Mouse (Mus musculus) neural tube, embryonic 15.5 days (tissue): Measurements from ENCODE around the gene Zfp111. TPM values are rescaled to one million over a fixed set of nuclear protein-coding genes. Genes with fewer than 3 reads are reported as not detected.

Experiments used
- ATAC-seq: fragments of 200-750 bp; cut with Nextera tagmentation; 2 replicates; pipeline ENCODE4 v1.8.0; 2017; ENCODE audit warnings: mild to moderate bottlenecking, moderate TSS enrichment, moderate library complexity; ENCODE audit not compliant: low FRiP score
- H3K27ac ChIP-seq: fragments of 300-500 bp; sonication (generic); replicated peaks from 2 replicates; pipeline ENCODE4 v1.5.1; 2015; ENCODE audit warnings: mild to moderate bottlenecking, inconsistent platforms
- H3K27me3 ChIP-seq: fragments of 300-500 bp; sonication (generic); replicated peaks from 2 replicates; pipeline ENCODE4 v1.6.1; 2015; ENCODE audit warnings: inconsistent platforms
- H3K36me3 ChIP-seq: fragments of 300-500 bp; sonication (generic); 2 replicates; pipeline ENCODE4 v1.6.1; 2015; ENCODE audit warnings: inconsistent platforms
- H3K4me1 ChIP-seq: fragments of 300-500 bp; sonication (generic); 2 replicates; pipeline ENCODE4 v1.6.1; 2015; ENCODE audit warnings: inconsistent platforms
- H3K4me2 ChIP-seq: fragments of 300-500 bp; sonication (generic); 2 replicates; pipeline ENCODE4 v1.6.1; 2015; ENCODE audit warnings: inconsistent platforms, mild to moderate bottlenecking, moderate library complexity
- H3K4me3 ChIP-seq: fragments of 300-500 bp; sonication (generic); replicated peaks from 2 replicates; pipeline ENCODE4 v1.5.1; 2015; ENCODE audit warnings: mild to moderate bottlenecking, inconsistent platforms
- H3K9ac ChIP-seq: fragments of 300-500 bp; sonication (generic); replicated peaks from 2 replicates; pipeline ENCODE4 v1.6.1; 2015; ENCODE audit warnings: mild to moderate bottlenecking, inconsistent platforms
- H3K9me3 ChIP-seq: fragments of 300-500 bp; sonication (generic); replicated peaks from 2 replicates; pipeline ENCODE4 v1.6.1; 2016; ENCODE audit warnings: inconsistent platforms
- WGBS: fragments of 180-500 bp; shearing (Covaris S2); methylation state at CpG from one replicate; pipeline ENCODE4 v1.1.7; 2015; ENCODE audit warnings: mixed read lengths; 5-methylcytosine and 5-hydroxymethylcytosine counted together
- polyA plus RNA-seq: library from polyadenylated mRNA; unstranded; fragments of >200 nt; fragmentation: Nextera tagmentation; extraction: Ambion mirVana; gene quantifications from 2 replicates; pipeline ENCODE4 v1.2.1, GENCODE M21; 2015

Gene Zfp111
- polyA plus RNA-seq = 5.1 and 5.9 TPM in 2 replicates

DNA sequence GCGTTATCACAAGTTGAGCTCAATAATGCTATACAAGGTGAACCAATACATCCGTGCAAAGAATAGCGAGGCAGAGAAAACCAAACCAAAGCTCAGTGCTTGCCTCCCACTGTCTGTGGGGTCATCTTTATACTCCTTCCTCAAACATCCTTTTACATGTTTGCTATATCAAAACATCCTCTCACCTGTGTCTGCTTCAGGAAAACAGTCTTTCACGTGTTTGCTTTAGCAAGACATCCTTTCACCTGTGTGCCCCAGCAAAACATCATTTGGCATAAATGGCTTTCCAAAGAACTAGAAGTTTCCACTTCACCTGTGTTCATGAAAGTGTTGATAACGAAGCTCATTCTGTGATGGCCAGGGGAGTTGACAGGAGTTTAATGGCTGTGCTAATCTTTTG, at the start of gene Zfp111:
TSS of gene Zfp111 (minus strand) at position 101 of the 400 bp plus-strand sequence.
- Histone ChIP-seq H3K9ac (no peak within 1 kb of the TSS), H3K4me2 (no peak within 1 kb of the TSS), H3K4me1 (peaks cover 14% of the 10 kb centered on the region), H3K27me3 (no peaks in the 10 kb centered on the region), H3K9me3 (peaks cover 3% of the 10 kb centered on the region; the same call in 1 of the 2 replicates), H3K27ac (no peak within 1 kb of the TSS), H3K36me3 (no peaks in the 10 kb centered on the region), H3K4me3 (no peak within 1 kb of the TSS)
- ATAC-seq = no peak
- WGBS = 83% methylated on average over 5 of the region's 5 CpGs

DNA sequence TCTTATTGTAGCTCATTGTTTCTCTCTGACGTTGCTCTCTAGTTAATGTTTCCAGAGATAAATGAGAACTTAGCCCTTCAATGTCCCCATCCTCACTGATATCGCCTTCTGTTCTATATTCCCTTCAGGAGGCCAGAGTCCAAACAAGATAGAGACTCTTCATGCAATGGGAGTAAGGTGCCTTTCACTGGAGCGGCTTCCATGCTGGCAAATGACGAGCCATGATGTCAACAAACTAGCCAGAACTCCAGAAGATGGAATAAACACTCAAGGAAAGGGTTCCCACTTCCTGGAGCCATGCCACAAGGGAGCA, 48.7 kb upstream of the Zfp111 start:
- Histone ChIP-seq H3K9ac (no peak overlapping the region), H3K27me3 (no peaks in the 10 kb centered on the region), H3K27ac (no peak overlapping the region), H3K4me3 (no peak overlapping the region), H3K4me1 (peaks cover 21% of the 10 kb centered on the region), H3K4me2 (no peak overlapping the region), H3K9me3 (no peaks in the 10 kb centered on the region), H3K36me3 (peaks cover 30% of the 10 kb centered on the region)
- WGBS = 94% methylated on average over 4 of the region's 4 CpGs
- no peak for ATAC-seq

DNA sequence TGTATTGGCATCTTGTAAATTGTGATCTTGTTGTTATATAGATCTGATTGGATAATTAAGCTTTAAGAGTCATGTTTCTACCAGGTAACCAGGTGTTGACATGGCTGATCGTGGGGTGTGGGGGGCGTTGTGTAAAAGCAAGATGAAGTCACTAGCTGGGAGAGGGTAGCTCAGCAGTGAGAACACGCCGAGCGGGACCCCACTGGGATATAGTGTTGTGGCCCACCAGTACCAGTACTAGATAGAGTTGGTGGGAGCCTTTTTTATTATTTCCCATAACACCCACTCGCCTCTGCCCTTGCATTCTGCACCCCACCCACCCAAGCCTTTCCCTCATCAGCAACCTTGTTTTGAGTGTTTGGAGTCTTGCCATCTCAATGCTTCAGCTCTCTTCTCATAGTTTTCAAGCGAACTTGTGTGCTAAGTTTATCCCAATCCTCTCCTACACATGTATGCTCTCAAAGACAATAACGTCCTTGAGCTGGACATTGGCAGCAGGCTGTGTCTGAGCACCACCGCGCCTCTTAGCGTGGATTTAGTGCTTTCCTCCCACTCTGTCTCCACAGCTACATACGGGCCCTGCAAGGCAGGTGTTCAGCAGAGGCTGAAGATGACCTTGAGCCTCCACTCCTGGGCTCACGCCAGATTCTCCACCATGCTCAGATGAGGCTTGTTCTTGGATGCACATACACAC, 48.2 kb upstream of the Zfp111 start:
- no peak overlapping the region for H3K27ac ChIP-seq
- ATAC-seq = no peak
- WGBS = 90% methylated on average over 13 of the region's 13 CpGs
- no peaks in the 10 kb centered on the region for H3K27me3 ChIP-seq
- H3K4me3 ChIP-seq = no peak overlapping the region
- H3K9me3 ChIP-seq = no peaks in the 10 kb centered on the region
- H3K9ac ChIP-seq = no peak overlapping the region
- no peak overlapping the region for H3K4me2 ChIP-seq
- peaks cover 25% of the 10 kb centered on the region for H3K4me1 ChIP-seq
- H3K36me3 ChIP-seq = peaks cover 30% of the 10 kb centered on the region

DNA sequence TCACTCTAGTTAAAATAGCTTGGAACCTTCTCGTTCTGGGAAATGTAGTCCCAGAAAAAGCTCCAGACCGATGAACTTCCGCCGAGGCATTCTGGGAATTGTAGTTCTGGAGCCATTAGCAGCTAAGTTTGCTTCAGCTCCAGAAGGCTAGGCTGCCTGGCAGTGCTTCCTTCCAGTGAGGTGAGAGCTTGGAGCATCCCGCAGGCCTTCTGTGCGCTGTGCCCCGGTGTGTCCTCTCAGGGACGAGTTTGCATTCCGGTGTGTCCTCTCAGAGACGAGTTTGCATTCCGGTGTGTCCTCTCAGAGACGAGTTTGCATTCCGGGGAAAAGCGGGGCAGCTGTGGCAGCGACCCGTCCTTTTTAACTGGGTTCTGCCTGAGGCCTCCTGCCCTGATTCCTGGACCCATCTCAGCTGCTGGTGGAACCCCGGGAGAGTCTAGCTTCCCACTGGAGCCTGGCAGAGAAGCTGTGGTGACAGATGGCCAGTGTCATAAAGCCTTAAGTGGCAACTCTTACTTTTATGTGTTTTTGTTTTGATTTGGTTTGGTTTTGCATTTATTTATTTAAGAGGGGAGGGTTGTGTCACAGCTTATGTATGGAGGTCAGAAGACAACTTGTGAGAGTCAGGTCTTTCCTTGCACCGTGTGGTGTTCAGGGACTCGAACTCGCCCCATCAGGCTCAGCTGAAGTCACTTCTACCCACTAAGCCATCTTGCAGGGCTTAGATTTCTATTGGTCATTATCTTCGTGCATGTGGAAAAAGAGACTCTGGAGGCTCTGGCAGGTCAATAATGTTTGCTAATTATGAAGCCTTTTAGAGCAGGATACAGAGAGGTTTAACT, 43.6 kb upstream of the Zfp111 start, which contains the start of gene Zfp108:
TSS of gene Zfp108 (plus strand) at position 162 of the 842 bp plus-strand sequence.
- peak; percentile 94 for ATAC-seq
- H3K27me3 ChIP-seq = no peaks in the 10 kb centered on the region
- peak within 1 kb of the TSS; percentile 75 for H3K27ac ChIP-seq
- H3K9me3 ChIP-seq = no peaks in the 10 kb centered on the region
- peaks cover 31% of the 10 kb centered on the region for H3K4me1 ChIP-seq
- H3K9ac ChIP-seq = peak within 1 kb of the TSS; percentile 50
- WGBS = 19% methylated on average over 21 of the region's 21 CpGs
- peak within 1 kb of the TSS; percentile 73 for H3K4me2 ChIP-seq
- peaks cover 4% of the 10 kb centered on the region for H3K36me3 ChIP-seq
- H3K4me3 ChIP-seq = peak within 1 kb of the TSS; percentile 60

DNA sequence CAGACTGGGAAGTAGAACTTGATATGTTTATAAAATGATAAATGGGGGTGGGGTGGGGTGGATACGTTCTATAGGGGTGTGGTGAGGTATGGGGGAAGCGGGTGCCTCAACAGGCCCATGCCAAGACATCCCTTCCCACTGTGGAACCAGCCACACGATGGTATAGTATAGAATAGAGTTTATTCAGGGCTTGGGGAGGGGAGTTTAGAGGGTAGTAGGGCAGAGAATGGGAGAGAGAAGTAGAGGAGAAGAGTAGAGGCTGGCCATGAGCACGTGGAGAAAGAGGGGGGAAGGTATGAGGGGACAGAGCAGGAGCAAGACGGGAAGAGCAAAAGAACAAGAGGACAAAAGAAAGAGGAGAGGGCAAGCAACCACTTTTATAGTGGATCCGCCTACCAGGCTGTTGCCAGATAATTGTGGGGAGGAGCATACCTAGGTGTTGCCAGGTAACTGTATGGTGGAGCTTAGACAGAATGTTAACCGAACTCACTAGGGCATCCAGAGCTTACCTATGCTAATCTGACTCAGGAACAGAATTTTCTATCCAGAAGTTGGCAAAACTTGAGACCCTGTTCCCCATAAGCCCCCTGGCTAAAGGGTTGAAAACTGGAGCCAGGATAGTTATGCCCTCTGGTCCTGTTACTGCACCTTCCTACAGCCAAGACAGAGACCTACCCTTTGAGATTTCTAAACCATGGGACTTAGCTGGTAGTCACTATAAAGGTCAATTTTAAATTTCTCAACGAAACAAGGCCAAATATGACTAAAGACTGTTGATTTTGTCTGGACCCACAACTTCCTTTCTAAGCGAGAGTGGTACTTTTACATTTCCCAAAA, 42.8 kb upstream of the Zfp111 start:
- no peaks in the 10 kb centered on the region for H3K9me3 ChIP-seq
- ATAC-seq = peak; percentile 74
- no peaks in the 10 kb centered on the region for H3K27me3 ChIP-seq
- H3K4me1 ChIP-seq = peaks cover 31% of the 10 kb centered on the region
- no peak overlapping the region; the same call in 1 of the 2 replicates for H3K27ac ChIP-seq
- 60% methylated on average over 9 of the region's 9 CpGs for WGBS
- peak overlapping the region; percentile 73 for H3K4me2 ChIP-seq
- H3K9ac ChIP-seq = no peak overlapping the region
- H3K36me3 ChIP-seq = no peaks in the 10 kb centered on the region
- H3K4me3 ChIP-seq = peak overlapping the region; percentile 60

DNA sequence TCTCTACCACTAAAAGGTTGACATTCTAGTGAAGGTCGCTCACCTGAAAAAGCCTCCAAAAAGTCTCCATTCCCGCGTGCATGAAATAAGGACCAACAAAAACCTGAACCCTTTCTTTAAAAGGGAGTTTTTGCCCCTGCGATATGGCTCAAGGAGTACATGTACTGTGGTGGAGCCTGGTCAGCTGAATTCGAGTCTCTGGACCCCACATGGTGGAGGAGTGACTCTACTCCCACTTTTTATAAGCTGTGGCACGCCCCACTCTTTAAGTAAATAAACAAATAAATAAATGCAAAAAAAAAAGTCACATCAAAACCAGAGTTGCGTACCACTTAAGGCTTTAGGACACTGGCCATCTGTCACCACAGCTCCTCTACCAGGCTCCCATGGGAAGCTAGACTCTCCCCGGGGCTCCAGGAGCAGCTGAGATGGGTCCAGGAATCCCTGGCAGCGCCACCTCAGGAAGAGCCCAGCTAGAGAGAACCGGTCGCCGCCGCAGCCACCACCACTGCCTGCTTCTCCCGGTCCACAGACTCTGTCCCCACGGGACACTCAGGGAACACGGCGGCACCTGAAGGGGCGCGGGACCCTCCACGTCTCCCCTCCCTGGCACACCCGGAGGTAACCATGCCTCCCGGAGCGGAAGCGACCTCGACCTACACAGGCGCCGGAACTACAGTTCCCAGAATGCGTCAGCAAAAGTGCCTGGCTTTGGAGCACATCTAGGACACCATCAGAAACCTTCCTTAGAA, 26.0 kb upstream of the Zfp111 start, which contains the start of gene Zfp109:
TSS of gene Zfp109 (minus strand) at position 521 of the 752 bp plus-strand sequence.
- Histone ChIP-seq H3K4me3 (peak within 1 kb of the TSS; percentile 75), H3K4me1 (peaks cover 16% of the 10 kb centered on the region), H3K9ac (peak within 1 kb of the TSS; percentile 68), H3K27ac (peak within 1 kb of the TSS; percentile 49; the same call in 1 of the 2 replicates), H3K9me3 (no peaks in the 10 kb centered on the region), H3K4me2 (peak within 1 kb of the TSS; percentile 74), H3K36me3 (peaks cover 9% of the 10 kb centered on the region; the same call in 1 of the 2 replicates), H3K27me3 (0 out of 2 replicates have a peak, but pooled peaks cover 3% of the 10 kb centered on the region)
- WGBS = 7% methylated on average over 28 of the region's 28 CpGs
- peak; percentile 93 for ATAC-seq

DNA sequence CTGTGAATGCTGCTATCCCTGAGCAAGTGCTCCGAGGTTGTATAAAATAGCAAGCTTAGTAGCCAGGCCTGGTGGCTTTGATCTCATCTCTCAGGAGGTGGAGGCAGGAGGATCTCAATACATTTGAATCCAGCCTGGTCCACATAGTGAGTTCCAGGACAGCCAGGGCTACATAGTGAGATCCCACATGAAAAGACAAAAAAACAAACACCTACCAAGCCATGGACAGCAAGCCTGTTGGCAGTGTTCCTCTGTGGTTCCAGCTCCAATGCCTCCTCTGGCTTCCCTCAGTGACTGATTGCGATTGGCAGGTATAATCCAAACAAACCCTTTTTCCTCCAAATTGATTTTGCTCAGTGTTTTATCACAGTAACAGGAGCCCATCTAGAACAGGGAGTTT, 947 bp downstream of the Zfp111 start:
- Histone ChIP-seq H3K4me3 (no peak overlapping the region), H3K27me3 (no peaks in the 10 kb centered on the region), H3K9me3 (no peaks in the 10 kb centered on the region), H3K4me2 (no peak overlapping the region), H3K27ac (no peak overlapping the region), H3K4me1 (peaks cover 14% of the 10 kb centered on the region), H3K9ac (no peak overlapping the region), H3K36me3 (peaks cover 6% of the 10 kb centered on the region)
- ATAC-seq = no peak
- WGBS = 88% methylated on average over 2 of the region's 2 CpGs

DNA sequence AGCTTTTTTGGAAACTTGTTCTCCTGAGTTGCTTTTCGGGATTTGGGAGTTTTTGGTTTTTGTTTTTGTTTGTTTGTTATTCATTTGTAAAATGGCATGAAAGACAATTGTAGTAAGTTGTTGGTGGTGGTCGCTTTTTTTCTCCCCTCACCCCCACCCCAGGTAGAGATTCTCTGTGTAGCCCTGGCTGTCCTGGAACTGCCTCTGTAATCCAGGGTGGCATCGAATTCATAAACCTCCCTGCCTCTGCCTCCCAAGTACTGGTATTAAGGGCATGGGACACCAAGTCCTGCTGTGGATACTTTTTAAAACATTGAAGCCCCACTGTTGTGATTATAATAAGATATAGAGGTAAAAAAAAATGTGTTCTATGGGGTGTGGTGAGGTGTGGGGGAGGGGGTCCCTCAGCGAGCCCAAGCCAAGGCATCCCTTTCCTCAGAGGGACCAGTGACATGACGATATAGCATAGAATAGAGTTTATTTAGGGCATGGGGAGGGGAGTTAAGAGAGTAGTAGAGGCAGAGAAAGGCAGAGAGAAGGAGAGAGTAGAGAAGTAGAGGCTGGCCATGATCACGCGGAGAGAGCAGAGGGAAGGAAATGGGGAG, 2.9 kb downstream of the Zfp111 start:
- no peaks in the 10 kb centered on the region for H3K9me3 ChIP-seq
- 57% methylated on average over 7 of the region's 7 CpGs for WGBS

DNA sequence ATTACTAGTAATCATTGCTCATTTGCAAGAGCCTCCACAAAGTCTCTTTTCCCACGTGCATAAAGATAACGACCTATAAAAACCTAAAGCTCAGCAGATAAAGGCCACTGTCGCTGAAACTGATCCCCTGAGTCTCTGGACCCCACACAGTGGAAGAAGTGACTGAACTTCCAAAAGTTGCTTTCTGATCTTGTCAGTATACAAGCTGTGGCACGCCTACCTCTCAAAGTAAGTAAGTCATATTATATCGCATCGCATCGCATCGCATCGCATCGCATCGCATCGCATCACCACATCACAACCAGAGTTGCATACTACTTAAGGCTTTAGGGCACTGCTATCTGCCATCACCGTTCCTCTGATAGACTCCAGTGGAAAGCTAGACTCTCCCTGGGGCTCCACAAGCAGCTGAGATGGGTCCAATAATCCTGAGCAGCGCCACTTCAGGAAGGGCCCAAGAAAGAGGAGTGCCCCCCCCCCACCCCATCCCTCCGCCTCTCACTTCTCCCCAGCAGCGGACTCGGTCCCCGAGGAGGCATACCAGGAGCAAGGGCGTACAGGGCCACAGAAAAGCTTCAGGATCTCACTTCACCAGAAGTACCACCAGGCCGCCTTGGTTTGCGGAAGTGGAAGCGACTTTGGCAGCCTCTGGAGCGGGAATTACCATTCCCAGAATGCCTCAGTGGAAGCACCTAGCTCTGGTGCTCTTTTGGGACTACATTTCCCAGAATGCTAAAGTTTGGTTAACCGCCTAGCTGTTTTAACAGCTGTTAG, 3.6 kb downstream of the Zfp111 start:
- Histone ChIP-seq H3K4me3 (peak overlapping the region; percentile 64), H3K4me1 (peaks cover 14% of the 10 kb centered on the region), H3K9ac (peak overlapping the region; percentile 76), H3K4me2 (peak overlapping the region; percentile 72), H3K9me3 (no peaks in the 10 kb centered on the region), H3K36me3 (peaks cover 26% of the 10 kb centered on the region), H3K27me3 (no peaks in the 10 kb centered on the region), H3K27ac (peak overlapping the region; percentile 74)
- peak; percentile 91 for ATAC-seq
- WGBS = 13% methylated on average over 24 of the region's 24 CpGs

More for the DNA sequence above, 2.9 kb downstream of the Zfp111 start:
- Histone ChIP-seq H3K27ac (no peak overlapping the region), H3K36me3 (peaks cover 23% of the 10 kb centered on the region), H3K4me1 (peaks cover 14% of the 10 kb centered on the region), H3K27me3 (no peaks in the 10 kb centered on the region), H3K4me2 (peak overlapping the region; percentile 72), H3K9ac (no peak overlapping the region; the same call in 1 of the 2 replicates), H3K4me3 (peak overlapping the region; percentile 64)
- peak; percentile 62 for ATAC-seq

DNA sequence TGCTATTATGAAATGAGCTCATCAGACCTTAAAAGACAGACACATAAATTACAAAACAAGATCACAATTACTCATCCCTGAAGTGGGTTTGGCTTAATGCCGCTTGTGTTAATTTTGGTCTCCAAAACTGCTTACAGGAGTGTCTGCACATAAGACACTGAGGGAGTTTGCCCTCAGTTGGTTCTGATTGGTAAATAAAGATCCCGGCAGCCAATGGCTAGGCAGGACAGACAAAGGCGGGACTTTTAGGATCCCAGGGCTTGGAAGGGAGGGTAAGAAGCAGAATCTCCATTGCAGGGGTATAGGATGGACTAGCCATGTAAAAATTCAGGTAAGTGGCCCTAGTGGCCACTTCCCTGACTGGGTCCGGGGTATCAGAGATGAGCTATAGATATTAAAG, 14.3 kb downstream of the Zfp111 start:
- Histone ChIP-seq H3K9me3 (no peaks in the 10 kb centered on the region), H3K4me2 (no peak overlapping the region), H3K36me3 (peaks cover 66% of the 10 kb centered on the region), H3K4me1 (no peaks in the 10 kb centered on the region), H3K4me3 (no peak overlapping the region), H3K27ac (no peak overlapping the region), H3K27me3 (no peaks in the 10 kb centered on the region), H3K9ac (no peak overlapping the region)
- WGBS = 97% methylated on average over 4 of the region's 4 CpGs
- ATAC-seq = no peak
